Mouse (Mus musculus): ENCODE results near the gene Bub3.

Gene Bub3

GRCm38 (mm10) chr7:131556116-131556515, 3.9 kb upstream of the Bub3 start:
- DNase-seq (ENCODE audit: low spot score), result no peak

DNA sequence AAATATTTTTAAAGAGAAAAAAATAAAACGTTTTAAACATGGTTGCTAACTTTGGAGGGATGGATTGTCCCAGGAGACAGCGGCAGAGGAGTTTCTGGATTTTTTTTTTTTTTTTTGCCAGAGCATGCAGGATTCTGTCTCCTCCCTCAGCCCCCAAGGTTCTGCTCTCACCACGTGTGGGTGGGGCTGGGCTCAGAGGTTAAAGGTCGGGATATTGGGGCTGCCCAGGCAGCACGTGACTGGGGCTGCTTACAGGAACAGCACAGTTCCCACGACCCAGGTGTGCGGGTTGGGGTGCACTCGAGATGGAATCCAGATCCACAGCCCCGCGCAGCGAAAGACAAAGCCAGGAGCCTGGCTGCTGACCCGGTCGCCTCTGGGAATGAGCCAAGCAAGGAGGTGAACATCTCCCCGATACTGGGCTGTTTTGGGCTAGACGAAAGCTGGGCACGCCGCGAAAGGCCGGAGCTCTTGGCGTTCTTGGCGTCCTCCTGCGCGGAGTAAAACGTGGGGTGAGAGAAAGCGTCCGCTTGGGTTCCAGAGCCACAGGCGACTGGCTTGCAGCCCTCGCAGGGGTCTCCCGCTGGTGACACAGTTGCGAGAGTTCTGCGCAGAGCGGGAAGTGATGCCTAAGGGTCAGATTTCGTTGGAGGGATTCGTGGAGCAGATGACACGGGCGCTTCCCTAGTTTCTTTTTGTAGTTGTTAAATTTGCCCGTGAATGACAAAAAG, 3.3 kb upstream of the Bub3 start:
- DNase-seq (ENCODE audit: low spot score), result no peak

- no peak for DNase-seq (ENCODE audit: low spot score)
Observed at GRCm38 (mm10) chr7:131557751-131558150, 2.3 kb upstream of the Bub3 start.

DNA sequence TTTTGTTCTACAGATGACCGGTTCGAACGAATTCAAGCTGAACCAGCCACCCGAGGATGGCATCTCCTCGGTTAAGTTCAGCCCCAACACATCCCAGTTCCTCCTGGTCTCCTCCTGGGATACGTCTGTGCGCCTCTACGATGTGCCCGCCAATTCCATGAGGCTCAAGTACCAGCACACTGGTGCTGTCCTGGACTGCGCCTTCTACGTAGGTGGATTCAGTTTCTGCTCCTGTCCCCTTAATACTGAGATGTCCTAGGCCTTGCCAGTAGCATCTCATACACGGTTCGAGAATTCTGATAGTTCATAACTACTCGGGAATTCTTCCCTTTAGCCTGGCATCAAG, 648 bp downstream of the Bub3 start:
- no peak for DNase-seq (ENCODE audit: low spot score)

- DNase-seq (ENCODE audit: low spot score), result no peak
Observed at GRCm38 (mm10) chr7:131575246-131575645, 15.2 kb downstream of the Bub3 start.

- DNase-seq (ENCODE audit: low spot score), result no peak
Observed at GRCm38 (mm10) chr7:131582178-131582577, 22.2 kb downstream of the Bub3 start.

GRCm38 (mm10) chr7:131585551-131585950, 25.5 kb downstream of the Bub3 start:
- no peak for DNase-seq (ENCODE audit: low spot score)

DNA sequence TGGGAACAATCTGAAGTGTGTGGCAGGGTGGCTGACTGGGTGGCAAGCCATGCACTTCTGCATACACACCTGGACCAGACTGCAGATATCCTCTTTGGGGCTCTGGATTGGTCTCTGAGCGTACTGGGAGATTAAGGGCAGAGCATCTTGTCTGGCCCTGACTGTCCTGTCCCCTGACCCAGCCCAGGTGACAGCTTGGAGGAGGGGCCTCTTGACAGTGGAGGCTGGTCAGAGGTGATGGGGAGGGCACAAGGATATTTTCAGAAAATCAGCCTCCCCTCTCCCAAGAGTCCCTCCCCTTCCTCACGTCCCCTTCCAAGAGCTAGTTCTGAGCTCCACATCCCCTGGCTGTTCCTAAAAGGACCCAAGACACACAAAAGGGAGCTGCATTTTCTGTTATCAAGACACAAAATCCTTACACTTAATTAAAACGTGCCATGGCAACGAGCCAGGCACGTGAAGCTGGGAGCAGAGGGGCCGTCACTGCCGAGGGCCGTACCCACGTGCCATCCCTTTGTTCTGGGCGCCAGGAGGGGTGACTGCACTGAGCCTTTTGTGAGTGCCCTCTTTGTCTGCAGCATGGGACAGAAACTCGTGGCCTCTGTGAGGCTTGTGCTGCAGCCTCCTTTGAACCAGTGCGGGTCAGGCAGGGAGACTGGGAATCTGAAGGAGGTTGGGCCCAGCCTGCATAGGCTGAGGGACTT, 37.9 kb downstream of the Bub3 start:
- no peak for DNase-seq (ENCODE audit: low spot score)

DNA sequence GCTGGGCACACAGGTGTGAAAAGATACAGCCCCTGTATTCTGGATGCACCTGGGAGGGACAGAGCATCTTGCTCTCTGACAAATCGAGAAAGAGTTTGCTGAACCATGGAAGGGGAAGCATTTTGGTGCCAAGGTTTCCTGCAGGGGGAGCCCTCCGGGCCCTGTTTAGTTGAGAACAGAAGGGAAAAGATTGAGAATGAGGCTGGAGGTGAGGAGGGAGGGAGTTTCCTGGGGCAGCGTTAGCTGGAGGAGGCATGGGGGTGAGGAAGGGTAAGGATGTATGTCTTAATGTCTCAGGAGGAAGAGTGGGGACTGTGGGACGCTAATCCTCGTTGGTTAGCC, 38.4 kb downstream of the Bub3 start:
- no peak for DNase-seq (ENCODE audit: low spot score)

GRCm38 (mm10) chr7:131602106-131602505, 42.1 kb downstream of the Bub3 start:
- DNase-seq (ENCODE audit: low spot score), result no peak

GRCm38 (mm10) chr7:131603186-131603585, 43.2 kb downstream of the Bub3 start:
- DNase-seq (ENCODE audit: low spot score), result no peak

- no peak for DNase-seq (ENCODE audit: low spot score)
Observed at GRCm38 (mm10) chr7:131604946-131605345, 44.9 kb downstream of the Bub3 start.

DNA sequence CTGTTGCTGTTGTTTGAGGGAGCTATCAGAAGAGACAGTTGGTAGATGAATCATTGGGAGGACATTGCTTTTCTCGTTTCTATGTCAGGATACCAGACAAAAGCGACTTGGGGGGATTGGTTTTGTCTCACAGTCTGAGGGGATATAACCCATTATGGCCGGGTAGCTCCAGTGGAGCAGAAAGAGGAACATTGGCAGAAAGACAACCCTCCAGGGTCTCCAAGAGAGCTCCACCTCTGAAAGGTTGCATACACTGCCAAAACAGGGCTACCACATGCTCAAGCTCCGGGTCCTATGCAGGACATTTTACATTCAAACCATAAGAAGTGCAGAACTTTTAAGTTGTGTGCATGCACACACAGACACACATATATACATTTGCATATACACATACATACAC, 45.5 kb downstream of the Bub3 start:
- DNase-seq (ENCODE audit: low spot score), result no peak

GRCm38 (mm10) chr7:131608049-131608448, 48.0 kb downstream of the Bub3 start:
- DNase-seq (ENCODE audit: low spot score), result no peak

GRCm38 (mm10) chr7:131609677-131610076, 49.7 kb downstream of the Bub3 start:
- no peak for DNase-seq (ENCODE audit: low spot score)

Measured in c-Kit-positive CD71-positive TER-119-positive erythroid progenitor cells, embryonic 14.5 days (primary cell).